Mouse (Mus musculus) erythroblast, adult 5-6 weeks (primary cell): Measurements from ENCODE around the gene Rpusd3. TPM values are rescaled to one million over a fixed set of nuclear protein-coding genes. Genes with fewer than 3 reads are reported as not detected.

Source experiments
- ATAC-seq: replicated peaks from 2 replicates; pipeline ENCODE4 v1.8.0; 2016; ENCODE audit warnings: moderate number of reproducible peaks, mild to moderate bottlenecking, moderate TSS enrichment, inconsistent platforms; ENCODE audit not compliant: poor library complexity, low FRiP score, severe bottlenecking
- total RNA-seq, 2 experiments: library from RNA; stranded (forward) in 1 of 2; stranded (reverse) in 1 of 2; fragments of 150-400 nt in 1 of 2; fragments of 200-764, 138-1000 nt in 1 of 2; gene quantifications; 2 replicates each; pipeline versions ENCODE4 v1.2.3 to v1.2.4; 2015 to 2017; ENCODE audit warnings: low replicate concordance in 2 of 2

Rpusd3 gene
- total RNA-seq, 2 experiments from 2014 or later, result 2.8 TPM; not detected in 1

GRCm38 (mm10) chr6:113431801-113432200 is 12.7 kb upstream of the Rpusd3 start:
- ATAC-seq, result no peak

GRCm38 (mm10) chr6:113430846-113431245 is 11.7 kb upstream of the Rpusd3 start:
- ATAC-seq, result no peak

DNA sequence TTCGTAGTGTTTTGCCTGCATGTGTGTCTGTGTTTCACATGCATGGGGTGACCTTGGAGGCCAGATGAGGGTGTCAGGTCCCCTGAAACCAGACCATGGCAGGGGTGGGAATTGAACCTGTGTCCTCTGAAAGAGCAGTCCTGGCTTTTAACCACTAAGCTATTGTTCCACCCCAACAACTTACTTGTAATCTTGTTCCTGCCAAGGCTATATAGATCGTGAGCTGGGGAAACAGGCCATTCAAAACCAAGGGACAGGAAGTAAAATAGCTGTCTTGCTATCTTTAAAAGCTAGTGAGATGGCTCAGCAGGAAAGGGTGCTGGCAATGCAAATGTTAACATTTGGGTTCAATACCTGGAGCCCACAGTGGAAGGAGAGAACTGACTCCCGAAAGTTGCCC is 10.8 kb upstream of the Rpusd3 start:
- ATAC-seq, result no peak

GRCm38 (mm10) chr6:113428006-113428405 is 8.9 kb upstream of the Rpusd3 start:
- no peak for ATAC-seq

- peak; percentile 65 for ATAC-seq
These were observed 8.3 kb upstream of the Rpusd3 start for GRCm38 (mm10) chr6:113427397-113427796.

GRCm38 (mm10) chr6:113426696-113427095 is 7.6 kb upstream of the Rpusd3 start:
- ATAC-seq, result no peak

DNA sequence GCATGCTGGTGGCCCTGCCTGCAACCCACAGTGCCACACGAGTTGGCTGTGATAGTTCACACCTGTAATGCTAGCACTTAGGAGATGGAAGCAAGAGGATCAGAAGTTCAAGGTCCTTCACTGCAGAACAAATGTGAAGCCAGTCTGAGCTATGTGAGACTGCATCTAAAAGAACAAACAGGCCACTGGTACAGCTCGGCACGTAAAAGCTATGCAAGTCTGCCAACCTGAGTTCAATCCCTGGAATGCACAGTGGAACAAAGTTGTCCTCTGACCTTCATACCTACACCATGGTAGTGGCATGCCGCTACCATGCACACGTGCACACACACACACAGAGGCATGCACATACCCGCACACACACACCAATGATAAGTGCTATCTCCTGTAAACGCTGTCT is 5.0 kb upstream of the Rpusd3 start:
- ATAC-seq, result no peak

DNA sequence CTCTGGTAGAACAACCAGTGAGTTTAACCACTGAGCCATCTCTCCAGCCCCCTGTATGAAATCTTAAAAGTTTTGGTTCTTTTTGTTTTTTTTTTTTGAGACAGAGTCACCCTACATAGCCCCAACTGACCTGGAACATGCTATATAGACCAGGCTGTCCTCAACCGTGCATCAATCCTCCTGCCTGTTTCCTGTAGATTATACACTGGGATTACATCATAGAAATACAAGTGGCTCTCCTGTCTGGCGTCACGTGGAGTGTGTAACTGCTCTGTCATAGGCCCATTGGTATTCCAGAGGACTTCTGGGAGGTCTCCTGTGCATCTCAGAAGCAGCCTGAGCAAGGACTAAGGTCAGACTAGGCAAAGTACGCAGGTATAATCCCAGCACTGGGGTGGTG is 3.9 kb upstream of the Rpusd3 start:
- ATAC-seq, result no peak

DNA sequence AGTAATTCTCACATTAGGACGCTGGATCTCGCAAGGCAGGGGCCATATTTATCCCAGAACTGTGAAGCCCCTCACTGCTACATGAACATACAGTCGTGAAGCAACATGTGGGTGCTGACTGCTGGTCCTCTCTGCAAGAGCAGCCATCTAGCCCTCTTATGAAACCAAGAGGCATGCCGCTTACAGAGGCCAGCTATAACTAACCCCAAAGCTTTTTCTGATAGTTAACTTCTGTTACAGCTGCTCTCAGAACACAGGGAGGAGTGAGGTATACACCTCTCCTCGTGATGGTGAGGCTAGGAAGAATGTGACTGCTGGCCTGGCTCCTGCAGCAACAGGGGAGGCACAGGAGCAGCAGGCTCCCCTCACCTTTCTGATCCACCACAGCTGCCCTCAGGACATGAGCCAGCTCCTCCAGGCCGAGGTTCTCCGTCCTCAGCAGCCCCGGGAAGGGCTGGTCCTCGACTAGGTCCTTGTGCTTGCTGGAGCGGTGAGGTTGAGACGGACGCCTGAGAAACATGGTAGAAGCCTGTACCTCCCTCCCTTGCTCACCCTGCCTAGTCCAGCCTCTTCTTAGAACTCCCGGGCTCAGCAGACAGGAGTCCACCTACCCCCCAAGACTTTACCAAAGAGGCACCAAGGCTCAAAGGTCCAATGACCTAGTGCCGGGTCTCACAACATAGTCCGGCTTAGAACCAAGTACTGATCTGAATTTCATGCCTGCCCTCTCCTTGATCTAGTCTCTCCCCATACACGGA is 520 bp downstream of the Rpusd3 start:
- peak; percentile 62 for ATAC-seq

DNA sequence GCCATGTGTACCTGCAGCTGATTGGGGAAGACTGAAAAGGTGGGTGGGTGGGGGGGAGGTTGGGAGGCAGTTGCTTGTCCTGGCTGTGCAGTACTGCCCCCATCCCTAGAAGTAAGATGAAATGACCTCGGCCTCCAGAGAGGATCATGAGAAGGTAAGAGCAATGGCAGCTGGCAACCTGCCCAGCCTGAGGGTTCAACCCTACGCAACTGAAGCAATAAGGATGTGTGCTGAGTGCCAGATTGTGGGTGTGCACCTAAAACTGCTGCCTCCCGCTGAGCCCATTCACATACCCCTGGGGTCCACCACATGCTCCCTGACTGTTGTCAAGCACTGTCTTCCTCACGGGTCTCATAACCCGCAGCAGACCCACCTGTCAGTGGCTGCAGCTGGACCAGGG is 2.7 kb downstream of the Rpusd3 start:
- ATAC-seq, result no peak

DNA sequence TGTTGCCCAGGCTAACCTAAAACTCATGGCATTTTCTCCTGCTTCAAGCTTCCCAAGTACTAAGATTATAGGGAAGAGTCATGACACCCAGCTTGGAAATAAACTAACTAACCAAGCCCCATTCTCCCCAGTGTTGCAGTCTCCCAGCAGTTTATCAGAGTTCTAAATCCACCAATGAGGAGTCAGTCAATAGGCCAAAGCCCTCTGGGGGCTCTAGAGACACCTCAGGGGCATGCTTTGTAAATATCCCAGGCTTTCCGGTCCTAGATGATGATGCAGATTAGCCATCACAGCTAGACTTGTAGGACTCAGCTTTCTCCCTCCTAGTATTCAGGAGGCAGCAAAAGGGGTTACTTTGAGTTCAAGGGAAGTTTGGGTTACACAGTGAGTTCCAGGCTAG is 9.1 kb downstream of the Rpusd3 start:
- no peak for ATAC-seq

GRCm38 (mm10) chr6:113406683-113407082 is 12.5 kb downstream of the Rpusd3 start:
- ATAC-seq, result no peak

DNA sequence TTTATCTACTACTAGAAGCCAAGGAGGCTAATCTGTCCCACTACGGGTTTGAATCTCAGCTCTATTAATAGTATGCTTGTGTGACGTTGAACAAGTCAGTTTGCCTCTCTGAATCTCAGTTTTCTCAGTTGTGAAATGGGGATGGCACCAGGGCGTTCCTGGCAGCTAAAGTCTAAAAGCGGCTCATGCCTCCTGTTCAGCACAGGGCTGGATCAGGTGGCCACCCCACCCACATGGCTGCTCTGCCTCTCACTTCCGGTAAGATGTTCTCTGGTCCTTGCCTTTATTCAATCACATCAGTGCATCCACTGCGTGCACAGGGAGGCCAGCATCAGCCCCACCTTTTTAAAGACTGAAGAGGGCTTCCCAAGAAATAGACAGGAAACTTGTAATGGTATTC is 13.7 kb downstream of the Rpusd3 start:
- ATAC-seq, result no peak

DNA sequence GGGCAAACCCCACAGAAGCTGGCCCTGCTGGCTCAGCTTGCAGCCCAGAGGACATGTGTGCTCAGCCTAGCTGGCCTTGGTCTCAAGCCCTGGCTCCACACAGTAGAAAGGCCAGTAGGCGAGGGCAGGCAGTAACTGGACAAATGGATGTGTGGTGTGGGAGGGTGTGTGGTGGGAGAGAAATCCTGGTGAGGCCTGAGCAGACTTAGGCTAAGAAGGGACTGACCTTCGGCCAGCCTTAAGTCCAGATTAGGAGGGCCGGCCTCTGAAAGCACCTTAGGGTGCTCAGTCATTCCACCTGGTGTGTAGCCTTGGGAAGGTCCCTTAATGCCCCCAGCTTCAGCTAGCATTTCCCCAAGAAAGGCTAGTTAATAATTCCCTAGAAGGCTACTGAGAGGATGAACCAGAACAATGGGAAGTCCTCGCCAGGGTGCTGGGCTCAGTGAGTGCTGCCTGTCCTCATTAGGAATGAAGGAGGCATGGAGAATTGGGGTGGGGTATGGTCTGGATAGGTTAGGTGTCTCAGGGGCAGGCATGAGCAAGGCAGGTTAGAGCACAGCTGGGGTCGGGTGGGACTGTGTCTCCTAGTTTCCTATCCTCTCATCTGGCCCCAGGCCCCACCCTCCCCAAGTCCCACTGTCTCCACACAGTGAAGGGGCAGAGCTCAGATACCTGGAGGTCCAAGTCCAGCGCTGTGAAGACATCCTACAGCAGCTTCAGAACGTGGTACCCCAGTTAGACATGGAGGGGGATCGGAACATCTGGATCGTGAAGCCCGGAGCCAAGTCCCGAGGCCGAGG is 14.3 kb downstream of the Rpusd3 start:
- no peak for ATAC-seq

- ATAC-seq, result no peak
These were observed 17.0 kb downstream of the Rpusd3 start for GRCm38 (mm10) chr6:113402094-113402493.

DNA sequence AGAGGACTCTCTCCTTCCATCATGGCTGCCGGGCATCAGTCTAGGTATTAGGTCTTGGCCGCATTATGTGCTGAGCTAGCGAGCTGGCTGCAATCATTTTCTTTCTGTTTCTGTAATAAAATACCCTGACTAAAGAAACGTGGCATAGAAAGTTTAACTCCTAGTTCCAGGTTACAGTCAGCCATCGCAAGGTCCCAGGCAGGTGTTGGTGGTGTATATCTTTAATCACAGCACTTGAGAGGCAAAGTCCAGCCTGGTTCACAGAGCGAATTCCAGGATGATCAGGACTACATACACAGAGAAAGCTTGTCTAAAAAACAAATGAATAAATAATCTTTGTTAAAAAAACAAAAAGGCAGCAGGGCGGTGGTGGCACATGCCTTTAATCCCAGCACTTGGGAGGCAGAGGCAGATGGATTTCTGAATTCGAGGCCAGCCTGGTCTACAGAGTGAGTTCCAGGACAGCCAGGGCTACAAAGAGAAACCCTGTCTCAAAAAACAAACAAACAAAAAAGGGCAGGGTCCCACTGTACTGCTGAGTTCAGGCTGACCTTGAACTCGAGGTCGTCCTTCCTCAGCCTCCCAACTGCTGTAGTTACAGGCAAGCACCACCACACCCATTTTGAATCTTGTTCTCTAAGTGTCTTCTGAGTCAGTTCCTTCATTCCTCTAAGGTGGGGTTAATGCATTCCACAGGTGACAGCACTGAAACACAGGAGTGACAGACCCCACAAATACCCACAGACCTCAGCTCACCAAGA is 22.7 kb downstream of the Rpusd3 start:
- no peak for ATAC-seq

DNA sequence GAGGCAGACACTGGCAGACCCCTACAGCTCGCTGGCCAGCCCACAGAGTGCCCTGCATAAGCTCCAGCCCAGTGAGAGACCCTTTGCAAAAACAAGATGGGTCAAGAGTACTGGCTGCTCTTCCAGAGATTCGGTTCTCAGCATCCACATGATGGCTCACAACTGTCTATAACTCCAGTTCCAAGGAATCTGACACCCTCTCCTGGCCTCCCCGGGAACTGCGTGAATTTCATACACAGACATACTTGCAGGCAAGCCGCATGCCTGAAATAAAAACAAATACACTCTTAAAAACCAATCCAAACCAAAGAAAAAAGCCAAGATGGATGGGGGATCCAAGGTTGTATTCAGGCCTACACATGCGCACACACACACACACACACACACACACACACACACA is 23.6 kb downstream of the Rpusd3 start:
- ATAC-seq, result no peak

DNA sequence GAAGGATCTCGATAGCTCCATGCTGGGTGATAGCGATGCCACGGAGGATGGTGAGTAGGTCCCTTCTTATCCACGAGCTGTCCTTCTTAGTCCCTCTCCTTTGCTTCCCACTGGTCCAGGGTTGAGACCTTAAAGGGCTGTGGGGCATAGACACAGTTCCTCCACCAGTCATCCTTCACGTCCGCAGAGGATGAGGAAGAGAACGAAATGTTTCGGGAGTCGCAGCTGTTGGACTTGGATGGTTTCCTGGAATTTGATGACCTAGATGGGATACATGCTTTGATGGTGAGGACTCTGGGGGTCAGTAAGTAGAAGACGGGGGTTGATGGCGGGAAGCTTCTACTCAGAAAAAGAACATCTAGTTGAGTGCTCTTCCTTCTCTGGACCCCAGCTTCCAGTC is 24.3 kb downstream of the Rpusd3 start:
- no peak for ATAC-seq

GRCm38 (mm10) chr6:113393951-113394350 is 25.2 kb downstream of the Rpusd3 start:
- ATAC-seq, result no peak

- no peak for ATAC-seq
These were observed 26.6 kb downstream of the Rpusd3 start for GRCm38 (mm10) chr6:113392387-113393071.
